Mouse (Mus musculus) erythroblast, embryonic 14.5 days (primary cell): ENCODE results near the gene Myh3.

Source experiments
- GATA1 ChIP-seq: IDR thresholded peaks from 2 replicates; pipeline ENCODE4 v1.6.1; 2012; ENCODE audit warnings: low read length, inconsistent platforms, mixed read lengths
- TAL1 ChIP-seq: IDR thresholded peaks from 3 replicates; pipeline ENCODE4 v1.6.1; 2012; ENCODE audit warnings: low read length, inconsistent platforms, mixed read lengths

DNA sequence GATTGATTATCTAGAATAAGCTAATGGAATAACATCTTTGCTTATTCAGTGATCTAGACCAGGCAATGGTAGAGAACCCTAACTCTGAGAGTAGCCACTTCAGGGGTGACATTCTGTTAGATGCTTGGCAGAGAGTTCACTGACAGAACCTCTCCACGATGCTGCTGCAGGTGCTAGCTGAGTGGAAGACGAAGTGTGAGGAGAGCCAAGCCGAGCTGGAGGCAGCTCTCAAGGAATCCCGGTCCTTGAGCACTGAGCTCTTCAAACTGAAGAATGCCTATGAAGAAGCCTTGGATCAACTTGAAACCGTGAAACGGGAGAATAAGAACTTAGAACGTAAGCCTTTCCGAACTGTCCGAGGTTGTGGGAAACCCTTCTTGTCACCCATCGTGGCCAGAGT, 19.6 kb downstream of the Myh3 start:
- no peak for TF ChIP-seq TAL1
- TF ChIP-seq GATA1 = no peak
